Comparison of ENCODE assay signal across 9 mouse cellular contexts in genomic region chr5:142327261-142327660, GRCm38 (mm10).
DNase-seq lines count a peak whose midpoint lies in the region; ATAC-seq lines count a peak whose summit lies in the region.
"Had no signal": no experiment of that assay in that cellular context is flagged by ENCODE, and none has a peak within 500 bp of the region (broad histone marks: within the 10 kb centered on the region; RNA-seq: fewer than 3 reads in every experiment).

No protein-coding gene starts in this region.

- peak; percentile 44; the same call in 1 of the 2 replicates for ATAC-seq in neutrophil, adult 5-6 weeks (ENCODE audit: extremely low read depth, insufficient number of reproducible peaks, low FRiP score, poor library complexity, severe bottlenecking)

- peak; percentile 28 for DNase-seq in layer of hippocampus, adult 11-12 months (ENCODE audit: low spot score)
- DNase-seq in layer of hippocampus, adult 8-10 months (ENCODE audit: low spot score in 2 of 2) = no peak
- peak; percentile 21 to 54 for DNase-seq in CD8-positive naive resting alpha-beta T cell, adult 2 months (ENCODE audit: low read depth in 2 of 2, low spot score in 2 of 2)
- DNase-seq in R1 (ENCODE audit: low read depth, low spot score) = peak; percentile 91
- peak; percentile 25 for DNase-seq in embryo, embryonic 9.5 days (ENCODE audit: extremely low spot score)
- no peak for DNase-seq in heart, adult 11 months
- DNase-seq in right cerebral cortex, postnatal 36 days (ENCODE audit: low spot score in 2 of 2) = no peak
- DNase-seq: liver, embryonic 13.5 days had no signal

Comparison
In these comparisons a context has a peak if more than half of its experiments do, and no peak if none do; other contexts are left out.
1. DNase-seq: peak in layer of hippocampus, adult 11-12 months (single experiment), CD8-positive naive resting alpha-beta T cell, adult 2 months (2 of 2), R1 (single experiment) and embryo, embryonic 9.5 days (single experiment); none in layer of hippocampus, adult 8-10 months (0 of 2), heart, adult 11 months (single experiment) and right cerebral cortex, postnatal 36 days (0 of 2).